Mouse (Mus musculus): ENCODE results near the gene Aak1. TPM values are rescaled to one million over a fixed set of nuclear protein-coding genes. Genes with fewer than 3 reads are reported as not detected.

Gene Aak1
- 9.4 TPM for polyA plus RNA-seq (2014; fragmentation: Illumina TruSeq; extraction: RNeasy Lipid Tissue Mini Kit (QIAGEN cat#74804); ENCODE audit: low replicate concordance)

GRCm38 (mm10) chr6:86848915-86849644, at the start of gene Aak1:
Gene Aak1, plus strand, starts transcription at chr6:86849517.

GRCm38 (mm10) chr6:87008887-87009286, 159.6 kb downstream of the Aak1 start, which contains the start of gene Nfu1:
Gene Nfu1, plus strand, starts transcription at chr6:87009236.

GRCm38 (mm10) chr6:87042337-87043130, 193.2 kb downstream of the Aak1 start, which contains the start of gene Gfpt1:
Gene Gfpt1, plus strand, starts transcription at chr6:87042846.

Other genes with a start within 250 kb of the Aak1 start
- not detected for gene Asprv1, start 221.4 kb upstream of the Aak1 start, polyA plus RNA-seq (2014; fragmentation: Illumina TruSeq; extraction: RNeasy Lipid Tissue Mini Kit (QIAGEN cat#74804); ENCODE audit: low replicate concordance)
- gene Mxd1, start 180.4 kb upstream of the Aak1 start, polyA plus RNA-seq (2014; fragmentation: Illumina TruSeq; extraction: RNeasy Lipid Tissue Mini Kit (QIAGEN cat#74804); ENCODE audit: low replicate concordance): 155 TPM
- gene Snrnp27, start 165.0 kb upstream of the Aak1 start, polyA plus RNA-seq (2014; fragmentation: Illumina TruSeq; extraction: RNeasy Lipid Tissue Mini Kit (QIAGEN cat#74804); ENCODE audit: low replicate concordance): 93.1 TPM
- 66.8 TPM for gene Gmcl1, start 116.1 kb upstream of the Aak1 start, polyA plus RNA-seq (2014; fragmentation: Illumina TruSeq; extraction: RNeasy Lipid Tissue Mini Kit (QIAGEN cat#74804); ENCODE audit: low replicate concordance)
- 1,000 TPM for gene Anxa4, start 55.9 kb upstream of the Aak1 start, polyA plus RNA-seq (2014; fragmentation: Illumina TruSeq; extraction: RNeasy Lipid Tissue Mini Kit (QIAGEN cat#74804); ENCODE audit: low replicate concordance)
- gene Nfu1, start 159.7 kb downstream of the Aak1 start, polyA plus RNA-seq (2014; fragmentation: Illumina TruSeq; extraction: RNeasy Lipid Tissue Mini Kit (QIAGEN cat#74804); ENCODE audit: low replicate concordance): 35.2 TPM
- gene Gfpt1, start 193.3 kb downstream of the Aak1 start, polyA plus RNA-seq (2014; fragmentation: Illumina TruSeq; extraction: RNeasy Lipid Tissue Mini Kit (QIAGEN cat#74804); ENCODE audit: low replicate concordance): 140 TPM

All from small intestine, adult 10 weeks (tissue).